Mouse (Mus musculus): ENCODE measurements around the gene Fbxo41.

The Fbxo41 gene

DNA sequence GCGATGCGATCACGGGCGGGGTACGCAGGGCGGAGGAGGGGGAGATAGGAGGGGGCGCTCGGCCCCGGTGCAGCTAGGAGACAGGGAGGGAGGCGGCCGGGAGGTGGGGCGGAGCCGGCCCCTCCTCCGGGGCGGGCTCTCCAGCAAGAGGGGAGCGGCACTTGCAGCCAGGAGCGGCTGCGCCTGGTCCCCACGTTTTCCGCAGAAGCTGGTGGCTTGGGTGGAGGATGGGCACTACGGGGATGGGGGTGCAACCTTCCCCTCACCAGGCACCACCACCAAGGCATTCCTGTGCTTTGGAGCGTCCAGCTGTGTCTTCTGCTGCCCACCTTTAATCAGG lies at the start of gene Fbxo41:
Fbxo41 (minus strand) TSS at position 84 of the 340 bp plus-strand sequence.
- DNase-seq: peak; percentile 76

- no peak for DNase-seq
These were observed 44.8 kb upstream of the Fbxo41 start for GRCm38 (mm10) chr6:85547642-85548041.

DNA sequence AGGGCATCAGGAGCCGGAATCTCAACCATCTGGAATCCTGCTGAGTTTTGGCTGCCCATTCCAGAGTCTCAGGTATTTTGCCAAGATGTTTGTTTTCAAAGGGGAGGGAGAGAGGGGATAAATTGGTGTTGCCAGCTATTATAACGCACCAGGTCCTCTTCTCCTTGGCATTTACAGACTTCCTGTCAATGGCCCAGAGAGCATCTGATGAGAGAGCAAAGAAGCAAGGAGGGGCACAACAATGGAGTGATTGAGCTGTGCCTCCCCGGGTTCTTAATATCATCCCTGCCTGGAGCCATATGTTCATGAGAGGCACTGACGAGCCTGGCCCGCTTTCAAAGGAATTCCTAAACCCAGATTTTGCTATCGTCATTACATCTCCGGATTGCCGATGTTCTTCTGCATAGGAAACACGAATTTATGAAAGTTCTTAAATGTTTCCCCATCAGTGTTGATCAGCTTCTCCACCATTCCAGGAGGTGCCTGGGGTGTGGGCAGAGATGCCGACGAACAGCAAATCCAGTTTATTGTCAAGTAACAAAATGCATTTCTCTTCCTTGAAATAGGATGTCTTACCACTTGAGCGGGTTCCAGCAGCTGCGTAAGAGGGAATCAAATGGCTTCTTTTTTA lies 41.6 kb upstream of the Fbxo41 start:
- no peak for DNase-seq

DNA sequence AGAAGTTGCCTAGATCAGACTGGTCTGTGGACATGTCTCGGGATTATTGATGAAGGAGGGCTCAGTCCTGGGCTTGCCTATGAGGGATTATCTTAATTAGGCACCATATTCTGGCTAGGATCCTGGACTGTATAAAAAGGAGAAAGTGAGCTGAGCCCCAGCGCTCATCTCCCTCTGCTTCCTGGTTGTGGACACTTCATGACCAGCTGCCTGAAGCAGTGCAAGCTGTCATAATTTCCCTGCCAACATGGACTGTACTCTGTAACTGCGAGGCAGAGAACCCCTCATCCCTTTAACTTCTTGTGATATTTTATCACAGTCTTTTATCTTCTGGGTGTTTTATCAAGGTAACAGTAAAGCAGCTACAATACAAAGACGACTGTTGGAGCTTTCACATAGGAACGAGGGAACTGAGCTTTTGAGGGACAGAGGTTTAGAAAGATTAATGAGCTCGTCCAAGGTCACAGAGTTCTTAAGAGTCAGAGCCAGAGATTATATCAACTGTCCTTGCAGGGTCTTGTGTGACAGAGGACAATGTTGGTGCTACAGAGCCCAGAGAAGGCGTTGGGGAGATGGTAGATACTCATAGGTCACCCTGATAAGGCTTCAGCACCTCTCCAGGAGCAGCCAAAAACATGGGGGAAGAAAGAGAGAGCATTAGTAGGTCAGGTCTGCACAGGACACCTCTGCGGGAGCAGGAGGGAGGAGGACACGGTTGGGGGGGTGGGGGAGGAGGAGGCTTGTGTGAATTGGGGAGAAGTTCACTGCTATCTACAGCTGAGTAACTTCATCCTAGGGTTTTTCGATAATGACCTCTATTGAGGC lies 40.8 kb upstream of the Fbxo41 start:
- DNase-seq: no peak

GRCm38 (mm10) chr6:85522825-85523224 lies 20.0 kb upstream of the Fbxo41 start:
- DNase-seq: no peak

- DNase-seq: no peak
These were observed 19.2 kb upstream of the Fbxo41 start for GRCm38 (mm10) chr6:85522026-85522425.

GRCm38 (mm10) chr6:85518091-85518693 lies 15.4 kb upstream of the Fbxo41 start:
- DNase-seq: peak; percentile 84

DNA sequence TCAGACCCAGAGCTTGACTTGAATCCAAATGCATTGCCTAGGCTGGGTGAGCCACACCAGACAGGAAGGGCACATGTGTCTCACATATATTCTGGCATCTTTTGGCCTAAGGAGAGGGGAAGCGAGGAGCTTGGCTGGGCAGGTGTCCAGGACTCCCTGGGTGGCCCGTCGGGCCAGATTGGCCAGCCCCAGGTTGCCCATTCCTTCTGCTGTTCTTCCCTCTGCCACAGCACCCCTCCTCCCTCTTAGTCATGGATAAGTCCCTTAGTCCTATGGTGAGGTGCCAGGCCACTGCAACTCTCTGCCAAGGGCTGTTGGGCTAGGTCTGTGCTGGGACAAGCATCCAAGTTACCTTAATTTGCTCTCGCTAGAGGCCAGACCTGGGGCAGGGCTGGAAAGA lies 13.1 kb upstream of the Fbxo41 start:
- DNase-seq: no peak

DNA sequence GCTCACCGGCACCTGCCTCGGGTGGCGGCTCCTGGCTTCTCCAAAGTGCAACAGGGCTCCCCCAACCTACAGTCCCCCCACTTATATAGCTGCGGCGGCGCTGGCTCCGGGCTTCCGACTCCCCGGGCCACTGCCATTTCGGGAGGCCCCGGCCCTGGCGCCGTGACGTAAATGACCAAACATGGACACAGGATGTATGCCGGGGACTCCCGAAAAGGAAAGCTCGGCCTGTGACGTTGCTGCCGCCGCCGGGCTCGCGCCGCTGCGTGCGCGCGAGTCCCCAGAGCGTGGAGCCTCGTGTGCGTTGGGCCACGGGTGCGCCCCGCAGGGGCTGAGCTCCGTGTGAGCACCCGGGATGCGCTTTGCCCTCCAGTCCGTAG lies 10.7 kb upstream of the Fbxo41 start, which contains the start of gene Egr4:
Egr4 (minus strand) TSS at position 59 of the 380 bp plus-strand sequence.
- peak; percentile 84 for DNase-seq

GRCm38 (mm10) chr6:85512577-85513530 lies 10.1 kb upstream of the Fbxo41 start:
- peak; percentile 40 for DNase-seq

DNA sequence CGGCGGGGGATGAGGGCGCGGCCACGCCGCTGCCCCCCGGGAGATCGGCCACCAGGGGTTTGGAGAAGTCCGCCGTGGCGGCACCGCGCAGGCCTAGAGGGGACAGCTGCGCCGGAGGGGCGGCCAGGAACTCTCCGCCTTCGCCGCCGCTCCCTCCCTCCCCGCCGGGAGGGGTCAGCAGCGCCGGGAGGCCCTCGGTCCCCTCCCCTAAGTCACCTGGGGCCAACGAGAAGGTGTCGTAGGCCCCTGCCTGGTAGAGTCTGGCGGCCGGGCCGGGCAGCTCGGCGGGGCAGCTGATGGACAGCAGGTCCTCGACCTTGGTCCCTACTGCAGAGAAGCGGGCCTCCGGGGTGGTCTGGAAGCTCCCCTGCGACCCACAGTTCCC lies 9.3 kb upstream of the Fbxo41 start:
- no peak for DNase-seq

GRCm38 (mm10) chr6:85511286-85512055 lies 8.7 kb upstream of the Fbxo41 start:
- DNase-seq: peak; percentile 61

- DNase-seq: peak; percentile 78
These were observed 7.7 kb upstream of the Fbxo41 start for GRCm38 (mm10) chr6:85510476-85510875.

DNA sequence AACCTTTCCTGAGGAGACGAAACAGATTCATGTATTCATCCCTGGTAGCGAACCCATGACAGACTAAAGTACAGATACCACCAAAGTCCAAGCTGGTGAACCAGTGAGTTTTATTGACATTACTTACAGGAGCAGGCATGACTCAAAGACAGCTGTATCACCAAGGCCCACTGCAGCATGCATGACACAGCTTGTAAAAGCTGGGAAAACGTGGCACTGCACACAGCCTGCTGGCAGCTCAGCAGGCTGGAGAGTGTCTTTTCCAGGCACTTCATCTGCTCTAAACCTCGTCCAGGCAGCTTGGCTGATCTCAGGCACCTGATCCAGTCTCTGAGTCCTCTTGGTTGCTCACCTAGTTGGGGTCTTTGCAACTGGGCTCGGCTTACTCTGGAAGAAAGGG lies 5.8 kb upstream of the Fbxo41 start:
- no peak for DNase-seq

GRCm38 (mm10) chr6:85504908-85505307 lies 2.1 kb upstream of the Fbxo41 start:
- no peak for DNase-seq

GRCm38 (mm10) chr6:85502103-85502910 lies 487 bp downstream of the Fbxo41 start:
- DNase-seq: peak; percentile 61

DNA sequence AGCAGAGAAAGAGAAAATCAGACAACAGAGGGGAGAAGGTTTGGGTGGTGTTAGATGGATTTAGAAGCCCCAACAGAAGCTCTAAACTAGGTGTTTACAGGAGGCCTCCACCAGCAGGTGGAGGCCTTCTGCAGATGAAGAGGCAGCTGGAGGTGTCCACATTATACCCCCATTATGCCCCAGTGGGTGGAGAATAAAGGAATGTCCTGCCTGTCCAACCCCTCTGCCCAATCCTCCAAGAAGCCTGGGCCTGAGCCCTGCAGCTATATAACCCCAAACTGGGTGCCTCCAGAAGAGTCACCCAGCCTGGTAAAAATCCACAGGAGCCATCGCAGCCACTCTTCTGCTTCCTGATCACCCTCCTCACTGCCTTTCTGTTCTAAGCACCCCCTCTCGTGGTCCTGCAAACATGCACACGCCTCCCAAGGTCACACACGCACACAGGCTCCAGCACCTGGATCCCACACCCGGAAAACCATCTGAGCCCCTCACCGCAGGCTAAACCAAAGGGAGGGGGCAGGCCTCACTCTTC lies 1.2 kb downstream of the Fbxo41 start:
- peak; percentile 20 for DNase-seq

GRCm38 (mm10) chr6:85500416-85500815 lies 2.4 kb downstream of the Fbxo41 start:
- no peak for DNase-seq

DNA sequence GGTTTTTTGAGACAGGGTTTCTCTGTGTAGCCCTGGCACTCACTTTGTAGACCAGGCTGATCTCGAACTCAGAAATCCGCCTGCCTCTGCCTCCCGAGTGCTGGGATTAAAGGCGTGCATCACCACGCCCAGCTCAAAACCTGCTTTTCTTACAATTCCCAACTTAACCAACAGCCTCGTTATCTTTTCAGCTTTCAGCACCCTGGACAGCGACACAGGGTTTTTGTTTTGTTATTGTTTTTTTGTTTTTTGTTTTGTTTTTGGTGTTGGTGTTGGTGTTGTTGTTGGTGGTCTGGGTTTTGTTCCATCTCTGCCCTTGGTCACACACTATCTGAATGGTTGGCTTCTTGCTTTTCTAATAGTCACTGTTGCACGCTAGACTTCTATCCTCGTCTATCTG lies 4.6 kb downstream of the Fbxo41 start:
- peak; percentile 61 for DNase-seq

- DNase-seq: no peak
These were observed 5.8 kb downstream of the Fbxo41 start for GRCm38 (mm10) chr6:85496976-85497375.

DNA sequence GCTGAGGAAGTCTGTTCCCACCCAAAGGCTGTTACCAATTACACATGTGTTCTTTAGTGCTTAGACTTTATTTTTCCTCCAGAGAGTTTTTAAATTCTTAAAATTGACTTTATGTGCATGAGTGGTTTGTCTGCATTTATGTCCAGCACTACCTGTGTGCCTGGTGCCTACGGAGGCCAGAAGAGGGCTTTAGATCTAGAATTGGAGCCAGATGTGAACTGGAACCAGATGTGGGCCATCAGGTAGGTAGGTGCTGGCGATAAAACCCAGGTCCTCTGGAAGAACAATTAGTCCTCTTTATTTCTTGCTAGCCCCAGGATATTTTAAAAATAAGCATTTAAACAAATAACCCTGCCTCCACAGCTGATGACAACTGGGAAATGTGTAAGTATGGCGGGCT lies 11.2 kb downstream of the Fbxo41 start:
- no peak for DNase-seq

Data from retina, postnatal 1 day (tissue).